Mouse (Mus musculus): ENCODE results near the gene Ppid.

DNA sequence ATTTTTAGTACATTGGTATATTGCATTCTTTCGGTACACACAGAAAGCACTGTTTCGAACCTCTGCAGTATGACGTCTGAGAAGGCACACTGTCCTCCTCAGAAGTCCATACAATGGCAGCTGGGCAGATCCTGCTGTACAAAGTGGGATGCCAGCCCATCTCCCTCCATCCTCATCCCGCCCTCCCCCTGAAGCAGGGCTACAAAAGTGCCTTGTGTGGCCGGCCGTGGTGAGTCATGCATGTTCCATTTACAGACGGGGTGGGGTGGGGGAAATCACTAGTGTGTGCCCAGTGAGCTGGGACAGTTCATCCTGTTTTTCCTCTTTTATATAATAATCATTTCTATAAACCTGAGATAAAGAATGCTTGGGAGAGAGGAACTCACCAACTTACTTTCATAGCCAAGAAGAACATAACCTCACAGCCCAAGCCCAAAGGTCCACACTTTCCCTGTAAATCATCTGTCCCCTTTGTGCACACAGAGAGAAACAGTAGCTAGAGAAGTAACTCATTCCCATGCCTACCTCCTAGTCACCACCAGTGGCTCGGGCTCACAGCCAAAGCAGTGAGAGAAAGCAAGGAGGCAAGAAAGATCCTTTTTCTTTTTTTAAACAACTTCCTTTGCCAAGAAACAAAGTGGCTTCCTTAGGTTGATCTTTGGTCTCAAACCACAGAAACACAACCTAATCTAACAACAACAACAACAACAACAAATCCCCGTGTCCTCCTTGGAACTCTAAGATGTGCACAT is 31.9 kb upstream of the Ppid start:
- TF ChIP-seq ZKSCAN1 (IDR thresholded peaks at IDR 0.05; ENCODE audit: low read depth, low read length) (no peak), ETS1 (IDR thresholded peaks at IDR 0.05; ENCODE audit: low read depth, low read length) (no peak)

Data from MEL (cell line).